Mouse (Mus musculus) cortical plate, adult 2 months (tissue): ENCODE data around the gene Zfp446.

Experiments
- CTCF ChIP-seq: fragments of 200-500 bp; IDR thresholded peaks from 2 replicates; pipeline ENCODE4 v1.5.1; 2011; ENCODE audit warnings: mild to moderate bottlenecking, control low read depth, low read length; ENCODE audit not compliant: insufficient read depth; ENCODE audit errors: extremely low read depth
- POLR2A ChIP-seq: fragments of 200-500 bp; IDR thresholded peaks from 2 replicates; pipeline ENCODE4 v1.6.1; 2011; ENCODE audit warnings: mild to moderate bottlenecking, low read length, control low read depth; ENCODE audit not compliant: insufficient read depth; ENCODE audit errors: extremely low read depth

DNA sequence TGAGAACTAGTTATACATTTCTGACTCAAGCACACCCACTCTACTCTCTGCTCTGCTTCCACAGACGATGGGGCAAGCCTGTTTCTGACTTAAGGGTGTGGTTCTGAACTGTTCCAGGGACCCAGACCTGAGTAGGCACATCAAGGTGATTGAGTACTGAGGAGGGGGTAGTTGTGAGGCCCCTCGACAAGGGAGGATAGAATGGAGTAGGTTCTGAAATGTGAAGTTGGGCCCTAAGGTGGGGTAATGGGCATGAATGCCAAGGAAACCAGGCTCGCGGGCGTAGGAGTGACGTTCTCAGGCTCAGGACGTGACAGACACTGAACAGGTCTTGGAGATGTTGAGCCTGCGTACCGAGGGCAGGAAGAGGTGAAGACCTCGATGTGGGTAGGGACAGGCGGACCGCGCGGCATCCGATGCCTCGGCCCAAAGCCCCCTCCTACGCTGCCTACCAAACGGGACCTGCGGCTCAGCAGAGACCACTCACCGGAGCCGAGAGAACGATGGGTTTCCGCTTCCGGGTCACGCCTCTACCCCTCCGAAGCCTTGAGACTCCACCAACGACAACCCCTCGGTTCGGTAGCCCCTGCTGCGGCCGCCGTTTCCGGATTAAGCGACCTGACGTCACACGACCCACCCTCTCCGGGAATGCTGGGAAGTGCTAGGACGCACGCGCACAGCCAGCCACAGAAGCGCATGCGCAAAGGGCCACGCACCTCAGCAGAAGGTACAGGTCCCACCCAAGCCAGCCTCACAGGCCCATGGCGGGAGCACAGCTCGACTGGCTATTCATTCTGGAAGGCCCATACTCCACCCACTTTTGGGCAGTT is 56.7 kb downstream of the Zfp446 start, which contains the start of gene Chmp2a:
- TF ChIP-seq CTCF (no peak), POLR2A (peak; percentile 95)
